Mouse (Mus musculus): ENCODE results near the gene Tsc1. TPM values are rescaled to one million over a fixed set of nuclear protein-coding genes. Genes with fewer than 3 reads are reported as not detected.

The Tsc1 gene
- polyA plus RNA-seq, 1 experiment, result 6.9 TPM

DNA sequence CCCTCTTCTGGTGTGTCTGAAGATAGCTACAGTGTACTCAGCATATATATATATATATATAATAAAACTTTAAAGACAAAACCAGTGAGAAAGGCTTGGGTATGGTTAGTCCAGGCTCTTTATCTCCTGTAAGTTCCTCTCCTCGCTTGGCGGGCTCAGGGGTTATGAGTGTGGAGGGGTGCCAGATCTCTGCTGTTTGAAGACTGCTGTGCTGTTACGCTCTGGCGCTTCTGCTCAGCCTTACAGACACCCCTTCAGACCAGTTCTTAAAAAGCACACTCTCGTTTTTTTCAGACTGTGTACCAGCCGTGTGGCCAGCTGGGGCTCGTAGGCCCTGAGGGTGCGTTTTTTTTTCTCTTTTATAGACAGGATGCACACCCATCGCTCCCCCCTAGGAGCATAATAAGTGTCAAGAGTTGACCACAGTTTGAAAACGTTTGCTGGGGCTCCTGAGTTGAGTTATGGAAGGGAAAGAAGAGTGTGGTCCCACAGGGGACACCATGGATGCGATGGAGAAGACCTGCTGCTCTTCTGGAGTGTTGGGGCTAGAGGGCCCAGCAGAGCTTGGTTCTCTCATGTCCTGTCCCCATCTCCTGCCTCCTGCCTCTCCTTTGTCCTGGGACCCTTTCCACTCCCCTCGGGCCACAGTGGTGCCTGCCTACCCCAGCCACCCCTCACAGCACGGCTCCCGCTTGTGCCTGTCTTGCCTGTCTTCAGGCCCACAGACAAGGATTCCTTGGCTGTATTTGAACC, 35.1 kb upstream of the Tsc1 start:
- H3ac ChIP-seq (ENCODE audit: control insufficient read depth, insufficient read length, low read depth), result no peak overlapping the region
- H3K36me3 ChIP-seq (ENCODE audit: control insufficient read depth, insufficient read depth), result no peaks in the 10 kb centered on the region
- TF ChIP-seq MAX (IDR thresholded peaks at IDR 0.05), result no peak
- no peak for TF ChIP-seq USF1 (IDR thresholded peaks at IDR 0.05; ENCODE audit: low read depth)
- no peak for TF ChIP-seq MYOD1 (IDR thresholded peaks at IDR 0.05; ENCODE audit: control insufficient read depth, insufficient read length, low read depth)
- no peak for TF ChIP-seq CEBPB (IDR thresholded peaks at IDR 0.05; ENCODE audit: low read depth)
- TF ChIP-seq CTCF (IDR thresholded peaks at IDR 0.05; ENCODE audit: control insufficient read depth, insufficient read depth, insufficient read length), result no peak
- TF ChIP-seq MYOG (IDR thresholded peaks at IDR 0.05; ENCODE audit: control insufficient read depth, extremely low read depth, insufficient read length), result no peak
- no peak for TF ChIP-seq FOSL1 (IDR thresholded peaks at IDR 0.05; ENCODE audit: insufficient read depth, low read length, poor library complexity, severe bottlenecking)
- no peak overlapping the region for H3K4me3 ChIP-seq (ENCODE audit: insufficient read depth, poor library complexity, severe bottlenecking)
- H3K79me2 ChIP-seq (ENCODE audit: control insufficient read depth, insufficient read depth), result no peaks in the 10 kb centered on the region
- H3K79me3 ChIP-seq (ENCODE audit: low read depth), result no peaks in the 10 kb centered on the region
- no peaks in the 10 kb centered on the region for H3K27me3 ChIP-seq (ENCODE audit: control insufficient read depth, insufficient read depth, insufficient read length)

DNA sequence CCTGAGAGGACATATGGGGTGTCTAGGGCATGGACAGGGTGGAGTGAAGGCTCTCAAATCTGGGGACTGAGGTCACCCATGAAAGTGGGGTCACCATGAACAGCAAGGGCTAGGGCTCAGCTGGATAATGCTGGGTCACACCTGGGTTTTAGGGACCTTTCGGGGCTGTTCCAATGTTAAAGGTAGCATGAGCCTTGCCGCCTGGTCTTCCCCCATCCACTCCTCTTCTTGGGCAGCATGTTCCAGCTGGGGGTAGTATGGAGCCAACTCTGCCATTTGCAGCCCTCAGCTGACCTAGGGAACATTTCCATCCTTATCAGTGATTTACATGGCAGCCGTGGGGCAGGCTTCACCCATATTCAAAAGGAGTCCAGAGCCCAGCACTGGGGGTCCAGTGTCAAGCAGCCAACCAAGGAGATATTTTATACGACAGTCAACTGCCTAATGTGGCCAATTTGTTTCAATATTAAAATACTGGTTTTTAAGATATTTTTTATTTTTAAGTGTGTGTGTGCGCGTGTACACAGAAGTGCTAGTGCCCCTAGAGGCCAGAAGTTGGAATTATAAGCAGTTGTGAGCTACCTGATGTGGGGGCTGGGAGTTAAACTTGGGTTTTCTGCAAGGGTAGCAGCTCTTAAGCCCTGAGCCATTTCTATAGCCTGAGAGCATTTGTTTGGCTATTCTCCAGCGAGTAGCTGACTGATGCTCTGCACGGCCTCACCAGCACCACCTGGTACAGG, 34.3 kb upstream of the Tsc1 start:
- H3ac ChIP-seq (ENCODE audit: control insufficient read depth, insufficient read length, low read depth), result no peak overlapping the region
- no peak overlapping the region for H3K4me3 ChIP-seq (ENCODE audit: insufficient read depth, poor library complexity, severe bottlenecking)
- no peaks in the 10 kb centered on the region for H3K79me2 ChIP-seq (ENCODE audit: control insufficient read depth, insufficient read depth)
- H3K36me3 ChIP-seq (ENCODE audit: control insufficient read depth, insufficient read depth), result no peaks in the 10 kb centered on the region
- H3K27me3 ChIP-seq (ENCODE audit: control insufficient read depth, insufficient read depth, insufficient read length), result no peaks in the 10 kb centered on the region
- H3K79me3 ChIP-seq (ENCODE audit: low read depth), result no peaks in the 10 kb centered on the region
- no peak for TF ChIP-seq FOSL1 (IDR thresholded peaks at IDR 0.05; ENCODE audit: insufficient read depth, low read length, poor library complexity, severe bottlenecking)
- TF ChIP-seq CEBPB (IDR thresholded peaks at IDR 0.05; ENCODE audit: low read depth), result no peak
- TF ChIP-seq MAX (IDR thresholded peaks at IDR 0.05), result no peak
- TF ChIP-seq USF1 (IDR thresholded peaks at IDR 0.05; ENCODE audit: low read depth), result no peak
- TF ChIP-seq MYOD1 (IDR thresholded peaks at IDR 0.05; ENCODE audit: control insufficient read depth, insufficient read length, low read depth), result no peak
- TF ChIP-seq MYOG (IDR thresholded peaks at IDR 0.05; ENCODE audit: control insufficient read depth, extremely low read depth, insufficient read length), result no peak
- TF ChIP-seq CTCF (IDR thresholded peaks at IDR 0.05; ENCODE audit: control insufficient read depth, insufficient read depth, insufficient read length), result no peak

DNA sequence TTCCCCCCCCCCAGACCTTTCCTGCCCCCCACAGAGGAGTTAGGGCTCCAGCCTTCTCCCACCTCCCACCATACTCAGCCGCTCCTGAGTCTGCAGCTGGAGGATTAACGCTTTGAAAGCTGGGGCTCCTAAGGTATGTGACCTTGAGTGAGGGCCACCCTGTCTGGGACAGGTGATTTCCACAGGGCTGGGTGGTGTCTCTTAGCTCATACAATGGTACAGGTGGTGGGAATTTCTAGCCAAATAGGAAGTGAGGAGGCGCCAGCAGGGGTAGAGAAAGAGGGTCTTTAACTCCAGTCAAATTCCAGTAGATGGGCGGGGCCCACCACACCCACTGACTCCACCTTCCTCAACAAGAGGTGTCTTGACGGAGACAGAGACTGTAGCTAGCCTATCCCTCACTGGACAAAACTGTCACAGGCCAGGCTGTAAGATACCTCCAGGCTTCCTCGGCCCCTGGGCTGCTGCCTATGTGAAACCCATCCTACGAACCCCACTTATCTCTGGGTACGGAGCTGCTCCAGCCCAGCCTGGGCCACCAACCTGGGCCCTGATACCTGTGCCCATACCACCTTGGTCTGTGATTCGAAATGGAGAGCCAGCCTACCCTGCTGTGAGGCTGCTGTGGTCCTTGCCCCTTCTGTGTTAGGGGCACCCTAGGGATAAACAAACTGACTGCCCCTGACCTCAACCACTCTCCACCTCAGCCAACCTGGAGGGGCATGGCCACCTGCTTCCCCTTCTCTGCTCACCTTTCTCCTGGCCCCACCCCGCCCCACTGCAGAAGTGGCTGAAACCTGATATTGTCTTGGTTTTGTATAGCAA, 33.5 kb upstream of the Tsc1 start:
- Histone ChIP-seq H3K36me3 (ENCODE audit: control insufficient read depth, insufficient read depth) (no peaks in the 10 kb centered on the region), H3K4me3 (ENCODE audit: insufficient read depth, poor library complexity, severe bottlenecking) (no peak overlapping the region), H3ac (ENCODE audit: control insufficient read depth, insufficient read length, low read depth) (no peak overlapping the region), H3K79me3 (ENCODE audit: low read depth) (no peaks in the 10 kb centered on the region), H3K79me2 (ENCODE audit: control insufficient read depth, insufficient read depth) (no peaks in the 10 kb centered on the region), H3K27me3 (ENCODE audit: control insufficient read depth, insufficient read depth, insufficient read length) (no peaks in the 10 kb centered on the region)
- TF ChIP-seq USF1 (IDR thresholded peaks at IDR 0.05; ENCODE audit: low read depth), result no peak

DNA sequence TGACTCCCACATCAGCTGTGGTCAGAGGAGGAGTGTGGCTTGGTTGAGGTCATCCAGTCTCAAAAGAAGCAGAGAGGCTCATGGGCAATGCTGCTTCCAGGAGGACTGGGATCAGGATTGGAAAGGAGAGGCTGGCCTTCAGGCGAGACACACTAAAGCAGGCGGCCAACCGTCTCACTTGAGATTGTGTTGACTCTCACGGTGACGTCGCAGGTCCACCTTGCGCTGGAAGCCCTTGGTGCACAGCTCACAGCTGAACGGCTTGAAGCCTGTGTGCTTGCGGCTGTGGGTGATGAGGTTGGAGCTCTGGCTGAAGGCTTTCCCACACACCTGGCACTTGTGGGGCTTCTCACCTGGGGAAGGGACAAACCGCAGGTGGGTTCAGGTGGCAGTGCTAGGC, 31.2 kb upstream of the Tsc1 start:
- H3K79me2 ChIP-seq (ENCODE audit: control insufficient read depth, insufficient read depth), result no peaks in the 10 kb centered on the region
- TF ChIP-seq USF1 (IDR thresholded peaks at IDR 0.05; ENCODE audit: low read depth) (no peak), MAX (IDR thresholded peaks at IDR 0.05) (no peak), CTCF (IDR thresholded peaks at IDR 0.05; ENCODE audit: control insufficient read depth, insufficient read depth, insufficient read length) (no peak), FOSL1 (IDR thresholded peaks at IDR 0.05; ENCODE audit: insufficient read depth, low read length, poor library complexity, severe bottlenecking) (no peak), MYOD1 (IDR thresholded peaks at IDR 0.05; ENCODE audit: control insufficient read depth, insufficient read length, low read depth) (no peak), MYOG (IDR thresholded peaks at IDR 0.05; ENCODE audit: control insufficient read depth, extremely low read depth, insufficient read length) (no peak), CEBPB (IDR thresholded peaks at IDR 0.05; ENCODE audit: low read depth) (no peak)
- H3ac ChIP-seq (ENCODE audit: control insufficient read depth, insufficient read length, low read depth), result no peak overlapping the region
- peaks cover 6% of the 10 kb centered on the region for H3K27me3 ChIP-seq (ENCODE audit: control insufficient read depth, insufficient read depth, insufficient read length)
- H3K79me3 ChIP-seq (ENCODE audit: low read depth), result no peaks in the 10 kb centered on the region
- H3K4me3 ChIP-seq (ENCODE audit: insufficient read depth, poor library complexity, severe bottlenecking), result no peak overlapping the region
- H3K36me3 ChIP-seq (ENCODE audit: control insufficient read depth, insufficient read depth), result no peaks in the 10 kb centered on the region

DNA sequence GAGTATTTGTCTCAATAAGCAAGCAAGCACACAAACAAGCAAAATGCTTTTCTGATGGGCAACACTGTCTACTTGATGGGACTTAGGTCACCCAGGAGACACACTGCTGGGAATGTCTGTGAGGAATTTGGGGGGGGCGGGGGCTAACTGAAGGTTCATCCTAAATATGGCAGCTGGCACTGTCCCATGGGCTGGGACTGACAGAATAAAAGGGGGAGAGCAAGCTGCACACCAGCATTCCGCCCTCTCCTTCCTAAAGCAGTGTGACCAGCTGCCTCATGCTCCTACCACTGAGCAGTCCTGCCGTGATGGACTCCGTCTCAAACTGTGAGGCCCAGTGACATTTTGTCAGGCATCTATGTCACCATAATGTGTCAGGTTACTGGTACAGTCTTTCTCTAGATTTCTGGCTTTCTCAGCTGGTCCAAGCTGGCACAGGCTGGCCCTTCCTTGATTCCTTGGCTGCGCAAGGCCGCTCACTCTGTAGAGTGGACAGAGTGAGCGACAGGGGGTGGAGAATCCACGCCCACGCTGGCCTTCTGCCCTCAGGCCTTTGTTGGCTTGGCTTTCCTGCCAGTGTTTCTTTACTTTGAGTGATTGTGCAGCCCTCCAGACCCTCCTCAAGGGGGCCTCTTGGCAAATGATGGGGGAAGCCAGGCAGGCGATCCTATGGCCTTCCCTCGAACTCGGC, 30.2 kb upstream of the Tsc1 start:
- H3K79me2 ChIP-seq (ENCODE audit: control insufficient read depth, insufficient read depth), result no peaks in the 10 kb centered on the region
- TF ChIP-seq CEBPB (IDR thresholded peaks at IDR 0.05; ENCODE audit: low read depth) (no peak), MYOD1 (IDR thresholded peaks at IDR 0.05; ENCODE audit: control insufficient read depth, insufficient read length, low read depth) (no peak), USF1 (IDR thresholded peaks at IDR 0.05; ENCODE audit: low read depth) (no peak), MAX (IDR thresholded peaks at IDR 0.05) (no peak), CTCF (IDR thresholded peaks at IDR 0.05; ENCODE audit: control insufficient read depth, insufficient read depth, insufficient read length) (no peak), MYOG (IDR thresholded peaks at IDR 0.05; ENCODE audit: control insufficient read depth, extremely low read depth, insufficient read length) (no peak), FOSL1 (IDR thresholded peaks at IDR 0.05; ENCODE audit: insufficient read depth, low read length, poor library complexity, severe bottlenecking) (no peak)
- no peak overlapping the region for H3ac ChIP-seq (ENCODE audit: control insufficient read depth, insufficient read length, low read depth)
- no peaks in the 10 kb centered on the region for H3K79me3 ChIP-seq (ENCODE audit: low read depth)
- peaks cover 11% of the 10 kb centered on the region for H3K27me3 ChIP-seq (ENCODE audit: control insufficient read depth, insufficient read depth, insufficient read length)
- no peaks in the 10 kb centered on the region for H3K36me3 ChIP-seq (ENCODE audit: control insufficient read depth, insufficient read depth)
- H3K4me3 ChIP-seq (ENCODE audit: insufficient read depth, poor library complexity, severe bottlenecking), result no peak overlapping the region
